In the genomic region with DNA sequence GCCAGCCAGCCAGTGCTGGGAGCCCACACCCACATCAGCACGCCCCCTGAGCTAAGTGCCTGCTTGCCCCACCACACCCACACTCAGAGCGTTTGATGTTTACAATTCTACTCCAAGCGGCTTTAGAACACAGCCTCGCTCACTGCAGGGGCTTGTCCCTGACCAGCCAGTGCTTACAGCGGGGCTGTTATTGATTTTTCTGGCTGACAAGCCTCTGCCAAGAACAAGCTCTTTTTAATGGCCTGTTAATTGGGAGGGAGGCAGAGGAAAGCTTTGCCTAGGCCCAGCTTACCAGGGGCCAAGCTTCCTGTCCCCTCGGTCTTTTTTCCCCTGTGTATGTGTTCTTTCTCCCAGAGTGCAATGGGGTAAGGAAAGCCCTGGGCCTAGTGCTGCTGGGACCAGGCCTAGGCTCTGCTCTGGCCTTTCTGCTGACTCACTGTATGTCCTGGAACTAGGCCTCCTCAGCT, we compare ENCODE assay signal across 8 mouse cellular contexts. TPM values are rescaled to one million over a fixed set of nuclear protein-coding genes. Genes with fewer than 3 reads are reported as not detected.
DNase-seq lines count a peak whose midpoint lies in the region; ATAC-seq lines count a peak whose summit lies in the region.

No protein-coding gene starts in this region.

- peak overlapping the region; percentile 51 for H3K4me3 ChIP-seq in heart, embryonic 16.5 days (ENCODE audit: low read length)
- no peak overlapping the region for H3K4me3 ChIP-seq in liver, embryonic 12.5 days
- no peak overlapping the region for H3K4me3 ChIP-seq in neural tube, embryonic 14.5 days (ENCODE audit: low read depth, low read length)

- WGBS in heart, embryonic 16.5 days: 8% methylated on average over 6 of the region's 6 CpGs
- WGBS in liver, embryonic 12.5 days (ENCODE audit: insufficient replicate concordance): 26% methylated on average over 6 of the region's 6 CpGs
- WGBS in neural tube, embryonic 14.5 days: 11% methylated on average over 6 of the region's 6 CpGs

- ATAC-seq in heart, embryonic 16.5 days (replicated peaks; ENCODE audit: extremely low read depth, insufficient read depth, low FRiP score): no peak
- ATAC-seq in liver, embryonic 12.5 days: peak; percentile 75
- no peak for ATAC-seq in neural tube, embryonic 14.5 days (ENCODE audit: low read depth)

- peak overlapping the region; percentile 69 for H3K9ac ChIP-seq in heart, embryonic 16.5 days (ENCODE audit: low read length)
- H3K9ac ChIP-seq in liver, embryonic 12.5 days: no peak overlapping the region
- H3K9ac ChIP-seq in neural tube, embryonic 14.5 days (replicated peaks; ENCODE audit: low read depth, low read length): no peak overlapping the region

- H3K27ac ChIP-seq in heart, embryonic 16.5 days (ENCODE audit: low read length): peak overlapping the region; percentile 87
- peak overlapping the region; percentile 49; the same call in 1 of the 2 replicates for H3K27ac ChIP-seq in liver, embryonic 12.5 days
- H3K27ac ChIP-seq in neural tube, embryonic 14.5 days (ENCODE audit: low read depth, low read length): 0 out of 2 replicates have a peak overlapping the region, but pooled peaks have one; percentile 30

- no peaks in the 10 kb centered on the region for H3K9me3 ChIP-seq in heart, embryonic 16.5 days (replicated peaks; ENCODE audit: control insufficient read depth, low read length)
- no peaks in the 10 kb centered on the region for H3K9me3 ChIP-seq in liver, embryonic 12.5 days (replicated peaks)
- H3K9me3 ChIP-seq in neural tube, embryonic 14.5 days (ENCODE audit: control insufficient read depth, low read length): no peaks in the 10 kb centered on the region

- H3K27me3 ChIP-seq in heart, embryonic 16.5 days (ENCODE audit: control insufficient read depth, insufficient read depth, low read length): no peaks in the 10 kb centered on the region
- H3K27me3 ChIP-seq in liver, embryonic 12.5 days (replicated peaks): peaks cover 7% of the 10 kb centered on the region; the same call in 1 of the 2 replicates
- no peaks in the 10 kb centered on the region for H3K27me3 ChIP-seq in neural tube, embryonic 14.5 days (ENCODE audit: control insufficient read depth, insufficient read depth, low read length)

- H3K36me3 ChIP-seq in heart, embryonic 16.5 days (ENCODE audit: control insufficient read depth, insufficient read depth): peaks cover 3% of the 10 kb centered on the region; the same call in 1 of the 2 replicates
- no peaks in the 10 kb centered on the region for H3K36me3 ChIP-seq in liver, embryonic 12.5 days
- no peaks in the 10 kb centered on the region for H3K36me3 ChIP-seq in neural tube, embryonic 14.5 days (ENCODE audit: control insufficient read depth, insufficient read depth, low read length)

- peaks cover 48% of the 10 kb centered on the region for H3K4me1 ChIP-seq in heart, embryonic 16.5 days (ENCODE audit: control insufficient read depth, insufficient read depth, low read length)
- H3K4me1 ChIP-seq in liver, embryonic 12.5 days: 0 out of 2 replicates have a peak, but pooled peaks cover 10% of the 10 kb centered on the region
- peaks cover 16% of the 10 kb centered on the region; the same call in 1 of the 2 replicates for H3K4me1 ChIP-seq in neural tube, embryonic 14.5 days (ENCODE audit: control insufficient read depth, insufficient read depth, low read length)

- DNase-seq in adrenal gland, adult 2 months: peak; percentile 71
- no peak for DNase-seq in adrenal gland, adult 8-10 months
- peak; percentile 49 to 60 for DNase-seq in urinary bladder, adult 18-20 months (ENCODE audit: low spot score in 2 of 2)
- DNase-seq in urinary bladder, postnatal 4 days (ENCODE audit: low spot score in 2 of 2): no peak
- no peak for DNase-seq in spleen, postnatal 10 days (ENCODE audit: low spot score in 2 of 2)

- H3K4me2 ChIP-seq in heart, embryonic 16.5 days (ENCODE audit: low read depth, low read length): peak overlapping the region; percentile 66
- H3K4me2 ChIP-seq in liver, embryonic 12.5 days: peak overlapping the region; percentile 2; the same call in 1 of the 2 replicates
- H3K4me2 ChIP-seq in neural tube, embryonic 14.5 days (ENCODE audit: low read depth, low read length): no peak overlapping the region

RNA-seq across cellular contexts. Expression of gene Hspb8, which starts 1.9 kb away (rescaled TPM):
- 100 to 1,000 TPM; 137 to 190 TPM for total RNA-seq in adrenal gland, adult 2 months (2021)
- polyA plus RNA-seq in adrenal gland, adult 2 months (2012; rRNA removed): 137 and 140 TPM in 2 replicates
- total RNA-seq in adrenal gland, adult 8-10 months (2022): 100 to 1,000 TPM; 111 to 179 (median 142) TPM
- polyA plus RNA-seq in heart, embryonic 16.5 days (2015; fragmentation: Nextera tagmentation; extraction: Ambion mirVana): 31.1 and 33.8 TPM in 2 replicates
- 1.2 and 1.5 TPM in 2 replicates for polyA plus RNA-seq in liver, embryonic 12.5 days (2016; fragmentation: Nextera tagmentation; extraction: Ambion mirVana)
- polyA plus RNA-seq in neural tube, embryonic 14.5 days (2014; fragmentation: Nextera tagmentation; extraction: Ambion mirVana): 3.4 and 5.1 TPM in 2 replicates

Comparison
In these comparisons a context has a peak if more than half of its experiments do, and no peak if none do; other contexts are left out.
1. DNase-seq: peak in adrenal gland, adult 2 months (single experiment) and urinary bladder, adult 18-20 months (2 of 2); none in adrenal gland, adult 8-10 months (single experiment), urinary bladder, postnatal 4 days (0 of 2) and spleen, postnatal 10 days (0 of 2).
2. H3K27ac ChIP-seq: peak in every context shown above with its lines; median percentile 87 in heart, embryonic 16.5 days; 49 in liver, embryonic 12.5 days; 30 in neural tube, embryonic 14.5 days.